Mouse (Mus musculus) thymus, adult 2 months (tissue): ENCODE measurements around the gene Farp2.

Source experiments
- CTCF ChIP-seq: fragments of 200-500 bp; IDR thresholded peaks from 2 replicates; pipeline ENCODE4 v1.5.1; 2012; ENCODE audit warnings: mild to moderate bottlenecking, control low read depth, low read length, moderate library complexity, borderline replicate concordance; ENCODE audit not compliant: control insufficient read depth, poor library complexity, insufficient read depth; ENCODE audit errors: extremely low read depth
- POLR2A ChIP-seq: fragments of 200-500 bp; IDR thresholded peaks from 2 replicates; pipeline ENCODE4 v1.6.1; 2012; ENCODE audit warnings: mild to moderate bottlenecking, low read length, control low read depth, moderate library complexity; ENCODE audit not compliant: control insufficient read depth, poor library complexity, insufficient read depth; ENCODE audit errors: extremely low read depth

GRCm38 (mm10) chr1:93567717-93568497 lies 56.0 kb downstream of the Farp2 start:
- TF ChIP-seq CTCF, result no peak
- no peak for TF ChIP-seq POLR2A
